Mouse (Mus musculus) 3134 (cell line): Measurements from ENCODE around the gene Snrnp25.
"Not testable (repeated sequence)": the region's sequence is repeated elsewhere in the genome, so short reads cannot be mapped to it uniquely, and the experiment has no call there.

ENCODE experiments used
- DNase-seq: peaks from one replicate; pipeline ENCODE4 v3.0.0-alpha.2; 2011; ENCODE audit warnings: low spot score; ENCODE audit not compliant: insufficient read length; ENCODE audit errors: extremely low read depth

Gene Snrnp25

DNA sequence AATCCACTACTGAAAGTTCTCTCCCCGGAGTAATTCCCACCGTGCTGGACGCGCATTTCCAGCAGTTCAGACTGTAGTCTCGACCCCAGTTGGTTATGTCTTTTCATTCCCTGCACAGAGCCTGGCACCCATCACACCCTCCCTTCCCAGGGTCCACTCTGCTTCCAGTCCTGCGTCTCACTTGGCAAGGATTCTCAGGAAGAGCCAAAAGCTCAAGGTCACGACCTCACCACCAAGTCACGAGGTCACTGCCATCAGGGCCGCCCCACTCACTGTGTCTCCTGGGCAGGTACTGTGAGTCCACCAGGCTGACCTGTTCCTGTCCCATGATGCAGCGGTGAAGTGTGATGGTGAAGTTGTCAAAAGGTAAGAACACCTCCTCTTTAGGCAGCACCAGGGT is 11.1 kb upstream of the Snrnp25 start:
- no peak for DNase-seq

DNA sequence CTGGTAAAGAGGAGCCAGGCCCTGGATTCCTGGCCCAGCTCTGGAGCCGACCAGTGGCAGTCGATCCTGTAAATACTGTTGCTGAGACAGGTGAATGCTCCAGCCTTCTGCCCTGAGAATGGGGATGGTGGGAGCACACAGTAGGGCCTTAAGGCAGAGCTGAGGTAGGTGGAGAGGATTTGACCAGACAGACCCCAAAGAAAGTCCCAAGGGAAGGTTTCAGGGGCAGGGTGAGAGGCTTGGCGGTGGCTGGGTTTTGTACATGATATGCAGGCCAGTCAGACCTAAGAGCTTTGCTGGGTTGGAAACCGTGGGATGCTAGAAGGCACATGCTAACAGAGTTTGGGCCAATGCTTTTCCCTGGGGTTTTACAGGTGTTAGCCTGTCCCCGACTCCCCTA is 10.6 kb upstream of the Snrnp25 start:
- DNase-seq = no peak

DNA sequence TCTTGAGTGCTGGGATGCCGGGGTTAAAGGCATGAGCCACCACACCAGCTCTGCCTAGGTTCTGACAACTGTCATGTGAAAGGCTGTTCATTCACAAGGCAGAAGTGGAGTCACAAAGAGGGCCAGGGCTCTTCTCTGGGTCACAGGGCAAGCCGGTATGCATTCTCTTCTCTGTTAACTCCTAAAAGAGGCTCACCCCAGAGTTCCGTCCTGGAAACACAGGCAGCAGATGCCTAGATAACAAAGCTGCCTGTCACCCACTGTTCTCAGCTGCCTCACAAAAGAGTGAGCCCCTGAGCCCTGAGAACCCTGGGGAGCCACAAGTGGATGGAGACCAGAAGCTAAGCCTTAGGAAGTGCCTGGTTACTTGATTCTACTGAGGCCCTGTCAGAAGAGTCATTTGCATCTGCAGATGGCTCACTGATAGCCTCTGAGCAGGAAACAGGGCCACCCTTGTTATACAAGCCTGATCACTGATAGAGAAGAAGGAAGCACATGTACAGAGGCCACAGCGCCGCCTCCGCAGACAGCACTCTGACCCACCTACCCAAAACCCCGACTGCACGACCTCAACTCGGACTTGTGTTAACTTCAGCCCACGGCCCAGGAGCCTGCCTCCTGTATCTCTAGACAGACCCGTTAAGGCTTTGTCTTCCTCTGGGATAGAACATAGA is 9.2 kb upstream of the Snrnp25 start:
- no peak for DNase-seq

DNA sequence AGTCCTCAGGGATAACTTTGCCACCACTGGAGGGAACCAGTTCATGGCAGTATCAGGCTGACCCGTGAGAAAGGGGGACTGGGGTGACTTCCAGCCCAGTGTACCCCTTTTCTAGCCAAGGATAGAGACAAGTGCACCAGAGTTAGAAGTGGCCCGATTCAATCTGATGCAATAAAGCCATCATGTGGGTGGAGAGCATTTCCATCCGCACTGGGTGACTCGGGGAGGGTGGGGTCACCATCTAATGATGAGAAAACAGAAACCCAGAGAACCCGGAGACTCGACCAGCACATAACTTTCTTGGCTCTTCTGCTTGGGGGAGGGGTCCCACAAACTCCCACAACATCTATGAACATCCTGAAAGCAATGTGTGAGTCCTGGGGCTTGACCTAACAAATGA is 8.5 kb upstream of the Snrnp25 start:
- no peak for DNase-seq

DNA sequence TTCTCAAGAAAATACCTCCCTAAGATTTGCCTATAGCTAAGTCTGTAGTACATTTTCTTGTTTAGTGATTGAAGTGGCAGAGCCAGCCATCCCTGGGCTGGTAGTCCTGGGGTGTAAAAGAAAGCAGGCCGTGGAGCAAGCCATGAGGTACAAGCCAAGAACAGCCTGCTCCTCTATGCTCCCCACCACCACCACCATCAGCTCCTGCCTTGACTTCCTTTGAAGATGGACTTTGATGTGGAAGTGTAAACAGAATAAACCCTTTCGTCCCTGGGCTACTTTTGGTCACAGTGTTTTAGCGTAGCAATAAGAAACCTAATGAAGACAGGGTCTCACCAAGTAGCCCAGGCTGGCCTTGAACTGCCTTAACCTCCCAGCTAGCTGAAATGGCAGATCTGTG is 7.4 kb upstream of the Snrnp25 start:
- DNase-seq = no peak

DNA sequence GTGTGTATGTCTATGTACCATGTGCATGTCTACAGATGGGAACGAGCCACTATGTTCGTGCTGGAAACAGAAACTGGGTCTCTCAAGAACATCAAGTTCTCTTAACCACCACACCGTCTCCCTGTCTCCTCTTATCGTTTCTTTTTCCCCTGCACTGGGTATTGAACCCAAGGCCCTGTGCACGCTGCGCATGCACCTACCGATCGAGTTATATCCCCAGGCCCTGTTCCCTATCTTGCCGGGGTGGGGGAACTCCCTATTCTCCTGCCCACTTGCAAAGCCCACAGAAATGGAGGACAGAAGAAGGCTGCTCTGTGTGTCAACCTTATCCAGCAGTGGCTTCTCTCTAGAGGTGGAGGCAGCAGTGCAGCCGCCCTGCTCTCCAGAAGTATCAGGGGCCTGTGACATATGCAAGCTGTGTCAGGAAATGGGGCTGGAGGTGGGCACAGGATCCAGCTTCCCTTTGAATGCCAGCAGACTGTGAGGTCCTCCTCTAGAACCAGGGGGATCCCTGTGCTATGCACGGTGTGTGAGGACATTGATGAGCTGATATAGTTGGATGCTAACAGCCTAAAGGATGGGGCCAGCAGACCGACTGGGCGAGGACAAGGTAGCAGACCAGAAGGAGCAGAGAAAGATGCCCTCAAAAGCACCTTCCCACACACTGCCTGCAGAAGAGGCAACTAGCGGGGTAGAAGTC is 6.8 kb upstream of the Snrnp25 start:
- no peak for DNase-seq

DNA sequence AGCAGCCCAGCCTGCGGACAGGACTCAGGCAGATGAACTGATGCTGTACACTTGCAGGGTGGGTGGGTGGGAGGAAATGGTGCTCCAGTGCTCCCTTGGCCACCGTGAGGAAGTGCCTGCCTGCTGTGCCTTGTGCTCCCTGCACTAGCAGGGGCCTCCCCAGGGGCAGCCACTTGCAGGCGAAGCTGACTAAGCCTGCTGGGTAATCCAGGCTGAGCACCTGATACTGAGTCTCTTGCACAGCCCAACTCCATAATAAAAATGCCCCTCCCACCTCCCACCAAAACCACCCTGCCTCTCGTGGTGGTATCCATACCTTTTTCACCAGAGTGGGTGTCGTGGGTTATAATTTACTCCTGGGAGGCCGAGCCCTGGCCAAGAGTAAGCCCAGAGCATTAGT is 6.0 kb upstream of the Snrnp25 start:
- DNase-seq = no peak

DNA sequence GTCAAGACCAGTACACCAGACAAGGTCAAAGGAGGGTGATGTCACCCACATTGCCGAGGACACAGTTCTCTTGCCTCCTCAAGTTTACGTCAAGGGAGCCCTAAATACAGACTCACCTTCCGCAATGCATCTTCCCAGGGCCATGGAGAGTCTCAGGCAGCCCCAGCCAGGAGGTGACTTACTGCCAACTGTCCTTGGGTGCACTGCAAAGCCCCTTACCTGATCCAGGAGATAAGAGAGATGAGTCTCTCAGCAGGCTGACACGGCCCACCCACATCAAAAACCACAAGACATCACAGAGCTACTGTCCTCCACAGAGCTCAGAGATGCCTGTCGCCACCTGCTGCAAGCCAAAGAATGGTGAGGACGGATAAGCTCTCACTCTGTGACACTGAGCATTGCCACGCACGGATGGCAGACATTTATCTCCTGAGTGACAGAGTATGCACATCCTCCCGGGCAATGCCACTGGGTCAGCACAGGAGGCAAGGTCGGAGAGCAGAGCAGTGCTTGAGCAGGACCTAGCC is 5.1 kb upstream of the Snrnp25 start, which contains the start of gene Il9r:
TSS of gene Il9r (minus strand) at position 205 of the 527 bp plus-strand sequence.
- no peak for DNase-seq

DNA sequence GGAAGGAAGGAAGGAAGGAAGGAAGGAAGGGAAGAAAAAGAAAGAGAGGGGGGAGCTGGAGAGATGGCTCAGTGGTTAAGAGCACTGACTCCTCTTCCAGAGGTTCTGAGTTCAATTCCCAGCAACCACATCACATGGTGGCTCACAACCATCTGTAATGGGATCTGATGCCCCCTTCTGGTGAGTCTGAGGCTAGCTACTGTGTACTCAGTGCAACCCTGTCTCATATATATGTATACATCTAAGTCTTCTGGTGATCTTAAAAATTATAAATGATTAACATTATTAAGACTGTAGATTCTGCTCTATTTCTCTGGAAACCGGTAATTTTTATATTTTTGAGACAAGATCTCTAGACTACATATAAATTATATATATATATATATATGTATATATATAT is 4.2 kb upstream of the Snrnp25 start:
- DNase-seq = not testable (repeated sequence)

DNA sequence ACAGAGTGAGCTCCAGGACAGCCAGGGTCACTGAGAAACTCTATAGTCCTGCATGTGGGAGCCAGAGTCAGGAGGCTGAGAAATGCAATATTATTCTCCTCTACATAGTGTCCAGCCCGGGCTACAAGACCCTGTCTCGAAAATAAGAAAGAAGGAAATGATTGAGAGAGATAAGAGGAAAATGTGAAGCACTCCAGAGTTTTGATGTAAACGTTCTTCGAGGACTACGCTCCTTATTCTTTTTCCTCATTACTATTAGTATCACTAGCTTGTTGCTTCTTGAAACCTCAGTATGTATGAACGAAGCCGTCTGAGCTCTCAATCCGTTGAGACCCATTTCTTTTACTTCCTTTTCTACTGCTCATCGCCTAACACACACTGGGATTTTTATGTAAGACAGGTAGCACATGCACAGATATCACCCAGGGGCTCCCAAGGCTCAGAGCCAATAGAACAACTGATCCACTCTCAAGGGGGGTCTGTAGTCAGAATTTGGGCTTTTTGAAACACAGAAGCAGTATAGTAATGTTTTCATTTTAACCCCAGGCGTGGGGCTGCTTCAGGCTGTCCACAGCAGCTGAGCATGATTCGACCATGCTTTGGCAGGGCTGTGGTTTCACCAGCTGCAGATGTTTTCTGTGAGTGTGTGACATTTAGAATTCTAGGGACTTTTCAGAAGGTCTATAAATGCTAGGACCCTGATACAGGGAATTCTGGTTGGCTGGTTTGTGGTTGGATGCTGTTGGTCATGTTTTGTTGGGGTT is 3.1 kb upstream of the Snrnp25 start:
- no peak for DNase-seq

DNA sequence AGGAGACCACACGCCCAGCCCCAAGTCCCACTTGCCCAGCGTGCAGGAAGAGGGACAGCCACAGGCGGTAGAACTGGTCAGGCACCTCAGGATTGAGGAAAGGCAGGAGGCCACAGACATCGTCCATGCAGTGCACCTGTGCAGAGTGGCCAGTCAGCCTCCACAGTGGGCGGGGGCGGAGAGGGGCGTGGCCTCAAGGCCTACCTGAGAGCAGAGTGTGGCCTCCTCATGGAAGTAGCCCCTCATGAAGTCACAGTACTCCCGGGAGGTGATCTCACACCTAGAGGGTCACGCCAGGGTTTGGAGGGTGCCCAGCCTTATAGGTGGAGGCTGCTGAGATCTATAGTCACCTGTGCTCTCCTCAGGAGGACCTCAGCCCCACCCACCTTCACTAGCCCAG is 5.4 kb downstream of the Snrnp25 start:
- DNase-seq = no peak

DNA sequence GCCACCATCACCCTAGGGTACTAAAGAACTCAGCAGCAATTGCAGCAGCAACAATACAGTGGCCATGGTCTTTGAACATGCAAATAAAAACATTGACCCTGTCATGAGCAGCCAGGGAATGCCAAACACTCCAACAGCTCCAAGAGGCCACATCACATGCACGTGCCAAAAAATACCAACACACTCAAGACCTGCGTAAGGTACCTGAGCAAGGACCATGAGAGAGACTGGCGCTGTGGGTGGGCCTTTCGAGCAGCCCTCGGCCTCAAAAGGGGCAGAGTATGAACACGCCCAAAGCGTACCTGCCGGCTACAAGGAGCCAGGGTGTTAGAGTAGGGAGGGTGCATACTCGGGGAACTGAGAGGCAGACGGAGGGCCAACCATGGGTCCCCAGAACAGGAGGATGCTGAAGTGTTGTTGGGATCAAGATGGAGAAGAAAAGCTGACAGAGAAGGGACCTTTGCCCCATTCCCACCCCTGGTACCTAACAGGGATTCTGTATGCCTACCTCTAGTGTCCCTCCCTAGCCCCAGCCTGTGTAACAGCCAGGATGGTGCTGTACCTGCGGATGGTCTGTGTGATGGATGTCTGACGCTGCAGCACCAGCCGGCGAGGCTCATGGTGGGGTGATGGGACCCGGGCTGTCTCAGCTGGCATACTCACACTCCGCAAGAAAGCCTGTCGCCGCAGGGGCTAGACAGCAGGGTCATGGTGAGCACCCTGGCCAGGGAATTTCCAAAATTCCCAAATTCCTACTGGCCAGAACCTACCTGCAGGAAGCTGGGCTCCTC is 10.4 kb downstream of the Snrnp25 start:
- no peak for DNase-seq

DNA sequence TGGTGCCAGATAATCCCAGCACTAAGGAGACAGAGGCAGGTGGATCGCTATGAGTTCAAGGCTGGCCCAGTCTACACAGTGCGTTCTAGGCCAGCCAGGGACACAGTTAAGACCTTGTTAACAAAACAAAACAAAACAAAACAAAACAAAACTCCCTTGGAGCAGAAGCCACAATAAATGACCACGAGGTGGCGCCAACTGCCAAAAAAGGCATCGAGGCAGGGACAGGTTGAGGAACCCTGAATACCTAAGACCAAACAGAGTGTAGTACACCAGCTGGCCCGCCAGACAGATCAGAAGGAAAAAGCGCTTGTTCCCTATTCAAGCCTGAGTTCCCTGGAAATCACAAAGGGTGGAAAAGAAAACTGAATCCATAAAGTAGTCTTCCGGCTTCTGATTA is 11.6 kb downstream of the Snrnp25 start:
- no peak for DNase-seq

DNA sequence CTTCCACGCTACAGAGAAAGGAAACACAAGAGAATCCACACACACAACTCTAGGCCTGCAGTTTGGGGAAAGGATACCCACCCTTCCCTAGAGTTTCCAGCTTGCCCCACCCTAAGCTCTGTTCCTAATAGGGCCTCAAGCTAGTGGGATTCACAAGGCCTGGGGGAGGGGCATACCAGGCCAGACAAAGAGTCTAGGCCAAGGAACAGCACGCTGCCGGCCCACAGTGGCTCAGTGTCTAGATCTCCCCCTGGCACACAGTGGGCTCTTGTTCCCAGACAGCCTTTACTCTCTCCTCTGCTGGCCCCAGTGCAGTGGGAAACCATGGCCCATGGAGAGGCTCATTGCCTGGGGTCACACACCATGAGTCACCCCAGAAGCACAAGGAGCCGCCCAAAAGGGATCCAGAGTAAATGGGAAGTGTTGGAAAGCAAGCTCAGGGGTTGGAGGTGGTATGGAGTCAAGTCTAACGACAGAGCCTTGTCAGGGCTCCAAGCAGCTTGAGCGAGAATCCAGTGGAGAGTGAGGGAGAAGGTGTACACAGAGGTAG is 13.4 kb downstream of the Snrnp25 start:
- DNase-seq = no peak

DNA sequence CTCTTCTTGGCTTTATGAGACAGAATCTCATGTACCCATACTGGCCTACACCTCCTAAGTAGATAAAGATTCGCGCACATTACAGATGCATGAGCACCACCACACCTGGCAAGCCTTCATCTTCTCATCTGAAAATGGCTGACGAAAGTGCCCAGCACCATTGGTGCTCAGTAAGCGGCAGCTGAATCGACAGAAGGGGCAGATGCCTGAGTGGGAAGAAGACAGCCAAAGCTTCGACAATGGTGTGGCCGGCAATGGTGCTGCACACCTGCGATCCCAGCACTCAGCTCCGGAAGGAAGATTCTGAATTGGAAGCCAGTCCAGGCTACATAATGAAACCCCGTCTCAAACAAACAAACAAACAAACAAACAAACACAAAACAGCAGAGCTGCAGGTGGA is 14.1 kb downstream of the Snrnp25 start:
- no peak for DNase-seq

DNA sequence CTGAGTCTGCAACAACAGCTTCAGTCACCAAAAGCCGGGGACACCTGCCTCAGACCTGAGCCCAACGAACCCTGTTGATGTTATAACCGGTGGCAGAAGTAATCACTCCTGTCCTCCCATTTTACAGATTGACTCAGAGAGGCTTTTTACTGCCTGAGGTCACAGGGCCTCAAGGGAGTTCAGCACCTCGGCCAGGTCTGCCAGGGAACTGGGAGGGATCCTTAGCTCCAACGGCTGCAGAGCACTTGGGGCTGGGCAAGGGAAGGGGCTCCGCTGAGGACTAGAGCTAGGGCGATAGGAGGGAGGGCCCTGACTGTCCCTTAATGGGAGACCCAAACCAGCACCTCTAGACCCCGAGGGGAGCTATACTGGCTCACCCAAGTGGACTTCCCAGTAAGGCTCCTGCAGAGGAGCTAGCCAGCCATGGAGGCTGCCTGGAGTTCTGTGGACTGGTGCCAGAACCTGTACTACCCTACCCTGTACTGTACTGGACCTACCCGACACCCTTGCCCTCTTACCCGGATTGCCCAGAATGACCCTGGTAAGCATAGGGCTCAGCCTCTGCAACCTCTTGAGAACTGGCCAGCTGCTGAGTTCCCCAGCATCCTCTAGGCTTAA is 15.5 kb downstream of the Snrnp25 start:
- DNase-seq = no peak

DNA sequence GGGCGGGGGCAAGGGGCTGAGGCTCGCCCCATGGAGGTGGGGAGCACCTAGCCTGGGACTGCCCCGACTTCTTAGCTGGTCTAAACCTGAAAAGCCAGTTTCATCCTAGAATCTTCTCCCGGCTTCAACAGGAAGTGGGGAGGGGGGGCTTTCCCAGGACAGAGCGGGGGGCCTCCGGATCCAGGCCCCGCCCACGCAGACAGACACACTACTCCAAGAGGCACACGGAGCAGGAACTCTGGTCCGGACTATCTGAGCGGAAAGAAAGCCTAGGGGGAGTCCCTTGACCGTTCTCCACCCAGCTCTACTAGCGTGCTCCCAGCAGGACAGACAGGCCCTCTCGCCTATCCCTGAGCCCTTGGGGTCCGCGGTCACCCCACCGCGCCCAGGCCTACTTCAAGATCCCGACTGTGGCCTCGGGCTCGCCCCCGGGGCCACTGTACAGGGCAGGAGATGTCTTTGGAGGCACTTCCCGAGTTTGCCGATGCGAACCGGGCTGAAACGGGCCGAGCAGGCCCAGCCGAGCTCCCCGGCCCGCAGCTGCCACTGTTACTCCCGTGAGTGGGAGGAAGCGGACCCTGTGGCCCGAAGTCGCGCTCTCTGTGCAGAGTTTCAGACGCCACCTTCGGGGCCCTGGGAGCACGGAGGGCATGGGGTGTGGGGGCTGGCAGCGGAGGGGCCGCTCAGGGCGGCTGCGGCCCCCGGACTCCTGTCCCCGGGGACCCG is 16.2 kb downstream of the Snrnp25 start:
- peak; percentile 83 for DNase-seq

DNA sequence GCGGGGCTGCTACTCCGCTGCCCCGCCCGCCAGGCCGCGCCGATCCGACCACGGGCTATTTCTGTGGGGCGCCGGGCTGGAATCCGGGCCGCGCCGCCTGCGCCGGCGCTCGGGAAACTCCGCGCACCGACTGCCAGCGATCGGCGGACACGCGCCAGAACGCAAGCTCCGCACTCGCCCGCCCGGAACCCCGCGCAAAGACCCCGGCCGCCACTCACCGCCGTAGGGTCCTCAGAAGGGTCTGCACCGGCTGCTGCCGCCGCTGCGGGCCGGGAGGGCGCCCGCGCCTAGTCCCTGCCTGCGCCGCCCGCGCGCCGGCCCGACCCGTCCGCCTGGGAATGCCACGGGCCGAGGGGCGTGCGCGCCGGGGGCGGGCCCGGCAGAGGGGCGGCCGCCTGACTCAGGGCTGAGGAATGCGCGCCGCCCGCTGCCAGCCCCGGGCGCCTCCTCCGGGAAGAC is 16.8 kb downstream of the Snrnp25 start, which contains the start of gene Rhbdf1:
TSS of gene Rhbdf1 (minus strand) at position 350 of the 459 bp plus-strand sequence.
- peak; percentile 71 for DNase-seq

DNA sequence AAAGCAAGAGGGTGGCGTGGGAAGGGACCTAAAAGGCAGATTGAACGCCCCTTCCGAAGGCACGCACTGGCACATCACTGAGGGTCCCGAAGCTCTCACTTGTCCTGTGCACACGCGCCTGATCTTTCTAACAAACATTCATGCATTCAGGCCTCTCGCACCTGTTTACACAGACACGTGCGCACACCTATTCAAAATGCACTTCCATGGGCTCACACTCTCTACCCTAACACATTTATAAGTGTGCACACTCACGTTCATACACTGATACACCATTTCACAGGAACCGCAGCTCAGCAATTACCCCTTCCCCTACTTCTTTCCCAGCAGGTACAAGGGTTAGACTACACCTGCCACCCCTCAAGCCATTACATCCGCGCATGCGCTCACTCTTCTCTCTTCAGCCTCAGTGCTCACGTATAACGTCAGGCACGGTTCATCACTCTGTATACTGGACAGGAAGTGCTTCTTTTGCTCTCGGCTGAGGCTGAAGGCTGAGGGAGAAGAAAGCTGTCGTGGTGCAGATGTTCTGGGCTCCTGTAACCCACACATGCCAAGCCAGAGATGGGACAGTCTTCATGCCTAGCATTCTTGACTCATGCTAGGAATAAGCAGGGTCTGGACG is 17.5 kb downstream of the Snrnp25 start:
- DNase-seq = no peak
